Mouse (Mus musculus): ENCODE results near the gene Crebl2. TPM values are rescaled to one million over a fixed set of nuclear protein-coding genes. Genes with fewer than 3 reads are reported as not detected.
A peak's percentile ranks its signal among the peaks of the same experiment; 100 is the strongest.

The Crebl2 gene
- polyA plus RNA-seq, 1 experiment from 2014 or later: 1.8 TPM

- 42% methylated on average over 21 of the region's 21 CpGs for WGBS
- Histone ChIP-seq H3K4me2 (ENCODE audit: low read length) (peak overlapping the region; percentile 66), H3K27ac (ENCODE audit: low read depth, low read length) (no peak overlapping the region)
Measured at GRCm38 (mm10) chr6:134793046-134793806, 36.7 kb upstream of the Crebl2 start.

GRCm38 (mm10) chr6:134793911-134794520 lies 35.9 kb upstream of the Crebl2 start:
- DNase-seq (ENCODE audit: low spot score) (peak; percentile 79), ATAC-seq (peak; percentile 4; the same call in 1 of the 2 replicates)
- Histone ChIP-seq H3K9me3 (replicated peaks; ENCODE audit: control insufficient read depth, low read length) (no peaks in the 10 kb centered on the region), H3K36me3 (ENCODE audit: control insufficient read depth, insufficient read depth, low read length) (no peaks in the 10 kb centered on the region), H3K4me3 (ENCODE audit: low read depth, low read length) (peak overlapping the region; percentile 5; the same call in 1 of the 2 replicates), H3K9ac (ENCODE audit: low read length) (0 out of 2 replicates have a peak overlapping the region, but pooled peaks have one; percentile 6), H3K4me1 (ENCODE audit: control insufficient read depth, insufficient read depth, low read length) (peaks cover 4% of the 10 kb centered on the region; the same call in 1 of the 2 replicates), H3K4me2 (ENCODE audit: low read length) (peak overlapping the region; percentile 37), H3K27me3 (replicated peaks; ENCODE audit: control insufficient read depth, insufficient read depth, low read length) (no peaks in the 10 kb centered on the region), H3K27ac (ENCODE audit: low read depth, low read length) (no peak overlapping the region)
- WGBS: 14% methylated on average over 21 of the region's 21 CpGs

More at GRCm38 (mm10) chr6:134793046-134793806, 36.7 kb upstream of the Crebl2 start:
- DNase-seq (ENCODE audit: low spot score) (no peak), ATAC-seq (0 out of 2 replicates have a peak, but pooled peaks have one; percentile 4)
- Histone ChIP-seq H3K9me3 (replicated peaks; ENCODE audit: control insufficient read depth, low read length) (no peaks in the 10 kb centered on the region), H3K4me1 (ENCODE audit: control insufficient read depth, insufficient read depth, low read length) (peaks cover 4% of the 10 kb centered on the region; the same call in 1 of the 2 replicates), H3K4me3 (ENCODE audit: low read depth, low read length) (peak overlapping the region; percentile 60), H3K9ac (ENCODE audit: low read length) (peak overlapping the region; percentile 66), H3K36me3 (ENCODE audit: control insufficient read depth, insufficient read depth, low read length) (no peaks in the 10 kb centered on the region), H3K27me3 (replicated peaks; ENCODE audit: control insufficient read depth, insufficient read depth, low read length) (no peaks in the 10 kb centered on the region)

GRCm38 (mm10) chr6:134796297-134796696 lies 33.7 kb upstream of the Crebl2 start:
- no peak for DNase-seq (ENCODE audit: low spot score)
- Histone ChIP-seq H3K9me3 (replicated peaks; ENCODE audit: control insufficient read depth, low read length) (no peaks in the 10 kb centered on the region), H3K4me1 (ENCODE audit: control insufficient read depth, insufficient read depth, low read length) (no peaks in the 10 kb centered on the region), H3K4me2 (ENCODE audit: low read length) (no peak overlapping the region), H3K27me3 (replicated peaks; ENCODE audit: control insufficient read depth, insufficient read depth, low read length) (no peaks in the 10 kb centered on the region), H3K4me3 (ENCODE audit: low read depth, low read length) (no peak overlapping the region), H3K9ac (ENCODE audit: low read length) (no peak overlapping the region), H3K36me3 (ENCODE audit: control insufficient read depth, insufficient read depth, low read length) (no peaks in the 10 kb centered on the region), H3K27ac (ENCODE audit: low read depth, low read length) (no peak overlapping the region)
- WGBS: 91% methylated on average over 10 of the region's 10 CpGs
- no peak for ATAC-seq

GRCm38 (mm10) chr6:134801483-134801882 lies 28.5 kb upstream of the Crebl2 start:
- no peak for DNase-seq (ENCODE audit: low spot score)
- Histone ChIP-seq H3K27me3 (replicated peaks; ENCODE audit: control insufficient read depth, insufficient read depth, low read length) (no peaks in the 10 kb centered on the region), H3K9me3 (replicated peaks; ENCODE audit: control insufficient read depth, low read length) (no peaks in the 10 kb centered on the region), H3K9ac (ENCODE audit: low read length) (no peak overlapping the region), H3K4me3 (ENCODE audit: low read depth, low read length) (no peak overlapping the region), H3K36me3 (ENCODE audit: control insufficient read depth, insufficient read depth, low read length) (no peaks in the 10 kb centered on the region), H3K4me1 (ENCODE audit: control insufficient read depth, insufficient read depth, low read length) (no peaks in the 10 kb centered on the region), H3K4me2 (ENCODE audit: low read length) (no peak overlapping the region), H3K27ac (ENCODE audit: low read depth, low read length) (no peak overlapping the region)
- 62% methylated on average over 1 of the region's 1 CpGs for WGBS
- no peak for ATAC-seq

GRCm38 (mm10) chr6:134802641-134803043 lies 27.3 kb upstream of the Crebl2 start:
- Histone ChIP-seq H3K9me3 (replicated peaks; ENCODE audit: control insufficient read depth, low read length) (no peaks in the 10 kb centered on the region), H3K36me3 (ENCODE audit: control insufficient read depth, insufficient read depth, low read length) (no peaks in the 10 kb centered on the region), H3K4me1 (ENCODE audit: control insufficient read depth, insufficient read depth, low read length) (no peaks in the 10 kb centered on the region), H3K4me2 (ENCODE audit: low read length) (no peak overlapping the region), H3K4me3 (ENCODE audit: low read depth, low read length) (no peak overlapping the region), H3K27ac (ENCODE audit: low read depth, low read length) (no peak overlapping the region), H3K27me3 (replicated peaks; ENCODE audit: control insufficient read depth, insufficient read depth, low read length) (no peaks in the 10 kb centered on the region), H3K9ac (ENCODE audit: low read length) (no peak overlapping the region)
- ATAC-seq: no peak
- DNase-seq (ENCODE audit: low spot score): no peak
- WGBS: 86% methylated on average over 9 of the region's 9 CpGs

GRCm38 (mm10) chr6:134804736-134805277 lies 25.1 kb upstream of the Crebl2 start:
- ATAC-seq (no peak), DNase-seq (ENCODE audit: low spot score) (no peak)
- 34% methylated on average over 5 of the region's 5 CpGs for whole genome bisulfite sequencing
- H3K4me1 ChIP-seq (ENCODE audit: control insufficient read depth, insufficient read depth, low read length): no peaks in the 10 kb centered on the region
- no peak overlapping the region for H3K4me3 ChIP-seq (ENCODE audit: low read depth, low read length)
- no peak overlapping the region for H3K4me2 ChIP-seq (ENCODE audit: low read length)
- H3K9me3 ChIP-seq (replicated peaks; ENCODE audit: control insufficient read depth, low read length): no peaks in the 10 kb centered on the region
- no peaks in the 10 kb centered on the region for H3K27me3 ChIP-seq (replicated peaks; ENCODE audit: control insufficient read depth, insufficient read depth, low read length)
- H3K36me3 ChIP-seq (ENCODE audit: control insufficient read depth, insufficient read depth, low read length): no peaks in the 10 kb centered on the region
- H3K9ac ChIP-seq (ENCODE audit: low read length): no peak overlapping the region
- no peak overlapping the region for H3K27ac ChIP-seq (ENCODE audit: low read depth, low read length)

GRCm38 (mm10) chr6:134806130-134806529 lies 23.8 kb upstream of the Crebl2 start:
- H3K9me3 ChIP-seq (replicated peaks; ENCODE audit: control insufficient read depth, low read length): no peaks in the 10 kb centered on the region

GRCm38 (mm10) chr6:134807091-134807490 lies 22.9 kb upstream of the Crebl2 start:
- Histone ChIP-seq H3K9ac (ENCODE audit: low read length) (no peak overlapping the region), H3K27ac (ENCODE audit: low read depth, low read length) (no peak overlapping the region), H3K9me3 (replicated peaks; ENCODE audit: control insufficient read depth, low read length) (no peaks in the 10 kb centered on the region), H3K4me3 (ENCODE audit: low read depth, low read length) (no peak overlapping the region), H3K27me3 (replicated peaks; ENCODE audit: control insufficient read depth, insufficient read depth, low read length) (no peaks in the 10 kb centered on the region), H3K4me2 (ENCODE audit: low read length) (no peak overlapping the region), H3K4me1 (ENCODE audit: control insufficient read depth, insufficient read depth, low read length) (no peaks in the 10 kb centered on the region), H3K36me3 (ENCODE audit: control insufficient read depth, insufficient read depth, low read length) (no peaks in the 10 kb centered on the region)
- ATAC-seq (no peak), DNase-seq (ENCODE audit: low spot score) (no peak)
- WGBS: 59% methylated on average over 1 of the region's 2 CpGs

More at GRCm38 (mm10) chr6:134806130-134806529, 23.8 kb upstream of the Crebl2 start:
- no peaks in the 10 kb centered on the region for H3K27me3 ChIP-seq (replicated peaks; ENCODE audit: control insufficient read depth, insufficient read depth, low read length)
- H3K4me2 ChIP-seq (ENCODE audit: low read length): no peak overlapping the region
- no peaks in the 10 kb centered on the region for H3K4me1 ChIP-seq (ENCODE audit: control insufficient read depth, insufficient read depth, low read length)
- no peak overlapping the region for H3K27ac ChIP-seq (ENCODE audit: low read depth, low read length)
- H3K4me3 ChIP-seq (ENCODE audit: low read depth, low read length): no peak overlapping the region
- no peak overlapping the region for H3K9ac ChIP-seq (ENCODE audit: low read length)
- H3K36me3 ChIP-seq (ENCODE audit: control insufficient read depth, insufficient read depth, low read length): no peaks in the 10 kb centered on the region
- no peak for ATAC-seq
- 90% methylated on average over 6 of the region's 6 CpGs for WGBS
- no peak for DNase-seq (ENCODE audit: low spot score)
